Mouse (Mus musculus) MEL (cell line): ENCODE data around the gene Tmed9. TPM values are rescaled to one million over a fixed set of nuclear protein-coding genes. Genes with fewer than 3 reads are reported as not detected.
"Not testable (repeated sequence)": the region's sequence is repeated elsewhere in the genome, so short reads cannot be mapped to it uniquely, and the experiment has no call there.

Source experiments
- DNase-seq: peaks from one replicate; pipeline ENCODE4 v3.0.0; 2011; ENCODE audit warnings: low read depth, low spot score
- H3K27ac ChIP-seq: 2 replicates; pipeline ENCODE4 v1.5.1; 2012; ENCODE audit warnings: low read depth, mild to moderate bottlenecking, control low read depth, low read length, moderate library complexity; ENCODE audit not compliant: control insufficient read depth
- H3K27me3 ChIP-seq, 2 experiments: fragments of 150-350 bp in 1 of 2; sonication (generic) in 1 of 2; 2 replicates each; pipeline ENCODE4 v1.6.1; 2012; ENCODE audit warnings: low read length in 2 of 2, mild to moderate bottlenecking in 2 of 2, improper control_type of control experiment in 1 of 2, moderate library complexity in 1 of 2; ENCODE audit not compliant: insufficient read depth in 2 of 2, control insufficient read depth in 1 of 2
- H3K36me3 ChIP-seq, 2 experiments: 2 replicates each; pipeline ENCODE4 v1.6.1; 2012 to 2014; ENCODE audit warnings: low read length in 2 of 2, improper control_type of control experiment in 1 of 2, inconsistent platforms in 1 of 2, mild to moderate bottlenecking in 1 of 2; ENCODE audit not compliant: insufficient read depth in 2 of 2, control insufficient read depth in 1 of 2
- H3K4me1 ChIP-seq, 2 experiments: fragments of 150-350 bp in 1 of 2; sonication (generic) in 1 of 2; 2 replicates each; pipeline ENCODE4 v1.6.1; 2012; ENCODE audit warnings: low read length in 2 of 2, improper control_type of control experiment in 1 of 2, mild to moderate bottlenecking in 1 of 2; ENCODE audit not compliant: insufficient read depth in 2 of 2, control insufficient read depth in 1 of 2
- H3K4me3 ChIP-seq, 2 experiments: fragments of 150-350 bp in 1 of 2; sonication (generic) in 1 of 2; 2 replicates each; pipeline ENCODE4 v1.5.1; 2012; ENCODE audit warnings: low read depth in 2 of 2, low read length in 2 of 2, mild to moderate bottlenecking in 2 of 2, moderate library complexity in 2 of 2, control low read depth in 1 of 2, improper control_type of control experiment in 1 of 2; ENCODE audit not compliant: control insufficient read depth in 1 of 2, insufficient read depth in 1 of 2
- H3K79me2 ChIP-seq: 2 replicates; pipeline ENCODE4 v1.6.1; 2012; ENCODE audit warnings: mild to moderate bottlenecking, low read length, moderate library complexity; ENCODE audit not compliant: control insufficient read depth, poor library complexity, insufficient read depth
- H3K9ac ChIP-seq: 2 replicates; pipeline ENCODE4 v1.6.1; 2012; ENCODE audit warnings: low read depth, mild to moderate bottlenecking, control low read depth, low read length, moderate library complexity; ENCODE audit not compliant: control insufficient read depth, poor library complexity, severe bottlenecking
- H3K9me3 ChIP-seq: fragments of 150-350 bp; sonication (generic); replicated peaks from 2 replicates; pipeline ENCODE4 v1.6.1; 2012; ENCODE audit warnings: mild to moderate bottlenecking, low read length, improper control_type of control experiment, moderate library complexity; ENCODE audit not compliant: insufficient read depth
- E2F4 ChIP-seq: IDR thresholded peaks from 2 replicates; pipeline ENCODE4 v1.6.1; 2011; ENCODE audit warnings: low read depth, low read length, improper control_type of control experiment, borderline replicate concordance
- ELF1 ChIP-seq: IDR thresholded peaks from 2 replicates; pipeline ENCODE4 v1.6.1; 2014; ENCODE audit warnings: low read depth, mild to moderate bottlenecking, inconsistent platforms, low read length, improper control_type of control experiment, moderate library complexity
- EP300 ChIP-seq, 2 experiments: IDR thresholded peaks; 2 replicates each; pipeline ENCODE4 v1.6.1; 2011; ENCODE audit warnings: improper control_type of control experiment in 2 of 2, low read length in 2 of 2, low read depth in 1 of 2, mild to moderate bottlenecking in 1 of 2
- ETS1 ChIP-seq: IDR thresholded peaks from 2 replicates; pipeline ENCODE4 v1.6.1; 2012; ENCODE audit warnings: low read depth, mild to moderate bottlenecking, inconsistent platforms, low read length, improper control_type of control experiment, moderate library complexity
- GABPA ChIP-seq: IDR thresholded peaks from 2 replicates; pipeline ENCODE4 v1.6.1; 2012; ENCODE audit warnings: low read depth, mild to moderate bottlenecking, inconsistent platforms, low read length, improper control_type of control experiment, moderate library complexity
- GATA1 ChIP-seq: IDR thresholded peaks from 2 replicates; pipeline ENCODE4 v1.6.1; 2011; ENCODE audit warnings: low read depth, low read length, improper control_type of control experiment
- HCFC1 ChIP-seq: IDR thresholded peaks from 2 replicates; pipeline ENCODE4 v1.6.1; 2012; ENCODE audit warnings: low read depth, mild to moderate bottlenecking, inconsistent platforms, low read length, improper control_type of control experiment, moderate library complexity
- KAT2A ChIP-seq: conservative IDR thresholded peaks from 2 replicates; pipeline ENCODE4 v1.6.1; 2012; ENCODE audit warnings: low read depth, low read length, improper control_type of control experiment, inconsistent platforms
- MAX ChIP-seq: IDR thresholded peaks from 2 replicates; pipeline ENCODE4 v1.6.1; 2011; ENCODE audit warnings: low read length, improper control_type of control experiment
- MEF2A ChIP-seq: IDR thresholded peaks from 2 replicates; pipeline ENCODE4 v1.6.1; 2014; ENCODE audit warnings: low read depth, mild to moderate bottlenecking, inconsistent platforms, low read length, improper control_type of control experiment; ENCODE audit not compliant: poor library complexity, insufficient replicate concordance, severe bottlenecking; ENCODE audit errors: extremely low read depth
- MXI1 ChIP-seq: IDR thresholded peaks from 2 replicates; pipeline ENCODE4 v1.6.1; 2011; ENCODE audit warnings: mild to moderate bottlenecking, low read depth, low read length, improper control_type of control experiment
- MYB ChIP-seq: IDR thresholded peaks from 2 replicates; pipeline ENCODE4 v1.6.1; 2011; ENCODE audit warnings: mild to moderate bottlenecking, low read depth, low read length, improper control_type of control experiment
- POLR2A ChIP-seq, 2 experiments: IDR thresholded peaks; 2 replicates each; pipeline ENCODE4 v1.6.1; 2011 to 2012; ENCODE audit warnings: low read length in 2 of 2, mild to moderate bottlenecking in 2 of 2, control low read depth in 1 of 2, improper control_type of control experiment in 1 of 2, low read depth in 1 of 2, moderate library complexity in 1 of 2; ENCODE audit not compliant: control insufficient read depth in 1 of 2, insufficient read depth in 1 of 2, poor library complexity in 1 of 2
- POLR2AphosphoS2 ChIP-seq: IDR thresholded peaks from 2 replicates; pipeline ENCODE4 v1.6.1; 2011; ENCODE audit warnings: low read length, improper control_type of control experiment
- RCOR1 ChIP-seq: IDR thresholded peaks from 2 replicates; pipeline ENCODE4 v1.6.1; 2012; ENCODE audit warnings: low read depth, mild to moderate bottlenecking, inconsistent platforms, low read length, improper control_type of control experiment
- TBP ChIP-seq: IDR thresholded peaks from 2 replicates; pipeline ENCODE4 v1.8.0; 2011; ENCODE audit warnings: low read depth, low read length, improper control_type of control experiment
- USF2 ChIP-seq, 2 experiments: IDR thresholded peaks; 2 replicates each; pipeline ENCODE4 v1.6.1; 2011 to 2012; ENCODE audit warnings: improper control_type of control experiment in 2 of 2, low read length in 2 of 2, borderline replicate concordance in 1 of 2, inconsistent platforms in 1 of 2, low read depth in 1 of 2, mild to moderate bottlenecking in 1 of 2; ENCODE audit not compliant: insufficient read depth in 1 of 2
- ZC3H11A ChIP-seq: IDR thresholded peaks from 2 replicates; pipeline ENCODE4 v1.6.1; 2012; ENCODE audit warnings: low read depth, mild to moderate bottlenecking, inconsistent platforms, low read length, improper control_type of control experiment
- ZMIZ1 ChIP-seq: IDR thresholded peaks from 2 replicates; pipeline ENCODE4 v1.6.1; 2012; ENCODE audit warnings: low read depth, mild to moderate bottlenecking, inconsistent platforms, low read length, improper control_type of control experiment, moderate library complexity
- ZNF384 ChIP-seq: IDR thresholded peaks from 2 replicates; pipeline ENCODE4 v1.6.1; 2012; ENCODE audit warnings: low read depth, mild to moderate bottlenecking, inconsistent platforms, low read length, improper control_type of control experiment
- polyA plus RNA-seq, 2 experiments: library from polyadenylated mRNA; stranded (reverse) in 1 of 2; unstranded in 1 of 2; fragments of >175 nt in 1 of 2; fragments of >200 nt in 1 of 2; gene quantifications; 2 replicates each; pipeline versions ENCODE4 v1.2.1 to v1.2.4; 2012; ENCODE audit warnings: low replicate concordance in 2 of 2, low read depth in 1 of 2; ENCODE audit not compliant: insufficient read length in 2 of 2, insufficient read depth in 1 of 2, missing spikeins in 1 of 2
- total RNA-seq: library from RNA; depleted of rRNA; stranded (reverse); fragments of 300-350 nt; gene quantifications from 2 replicates; pipeline ENCODE4 v1.2.3, GENCODE M21; 2012

Tmed9 gene
- total and polyA plus RNA-seq, 3 experiments, result 218 to 222 TPM; not detected in 1

DNA sequence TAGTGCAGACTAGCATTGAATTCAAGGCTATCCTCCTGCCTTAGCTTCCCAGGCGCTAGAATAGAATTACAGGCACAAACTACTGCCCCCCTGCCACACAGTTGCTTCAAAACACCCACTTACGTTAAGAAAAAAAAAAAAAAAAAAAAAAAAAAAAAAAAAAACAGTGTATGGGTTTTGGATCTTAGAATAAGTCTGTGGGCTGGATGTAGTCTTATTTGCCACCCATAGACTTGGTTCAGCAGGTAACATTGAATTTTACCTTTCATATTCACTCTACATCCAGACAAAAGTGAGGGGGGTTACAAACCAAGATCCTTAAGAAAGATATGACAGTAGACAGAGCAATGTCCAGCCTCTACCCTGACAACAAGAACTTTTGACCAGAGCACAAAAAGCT, 5.6 kb upstream of the Tmed9 start:
- Histone ChIP-seq H3K9me3 (no peaks in the 10 kb centered on the region), H3K27ac (no peak overlapping the region), H3K36me3 (peaks cover 3 to 13% of the 10 kb centered on the region in 2 experiments; a peak in 2 of 4 replicates), H3K27me3 (no peaks in the 10 kb centered on the region), H3K9ac (no peak overlapping the region), H3K79me2 (peaks cover 20% of the 10 kb centered on the region), H3K4me1 (peaks cover 0 to 17% of the 10 kb centered on the region in 2 experiments; a peak in 3 of 4 replicates), H3K4me3 (no peak overlapping the region)
- no peak for DNase-seq
- peak; percentile 61 for TF ChIP-seq ZNF384
- TF ChIP-seq GATA1, result no peak
- TF ChIP-seq POLR2AphosphoS2, result no peak
- TF ChIP-seq EP300 (IDR thresholded peaks at IDR 0.05; ENCODE audit: low read depth in 1 of 2, low read length in 2 of 2), result no peak

DNA sequence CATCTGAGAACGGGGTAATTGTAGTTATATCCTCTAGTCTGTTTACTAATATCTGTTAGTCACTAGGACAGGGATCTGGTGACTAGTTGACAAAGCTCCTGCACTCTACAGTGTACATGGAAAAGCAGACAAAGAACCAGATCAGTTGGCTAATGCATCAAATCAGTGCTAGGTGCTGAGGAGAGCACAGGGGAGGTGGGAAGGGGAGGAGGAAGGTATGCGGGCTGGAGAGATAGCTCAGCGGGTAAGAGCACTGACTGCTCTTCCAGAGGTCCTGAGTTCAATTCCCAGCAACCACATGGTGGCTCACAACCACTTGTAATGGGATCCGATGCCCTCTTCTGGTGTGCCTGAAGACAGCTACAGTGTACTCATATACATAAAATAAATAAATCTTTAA, 5.0 kb upstream of the Tmed9 start:
- not testable (repeated sequence) for DNase-seq, H3K4me3 ChIP-seq

DNA sequence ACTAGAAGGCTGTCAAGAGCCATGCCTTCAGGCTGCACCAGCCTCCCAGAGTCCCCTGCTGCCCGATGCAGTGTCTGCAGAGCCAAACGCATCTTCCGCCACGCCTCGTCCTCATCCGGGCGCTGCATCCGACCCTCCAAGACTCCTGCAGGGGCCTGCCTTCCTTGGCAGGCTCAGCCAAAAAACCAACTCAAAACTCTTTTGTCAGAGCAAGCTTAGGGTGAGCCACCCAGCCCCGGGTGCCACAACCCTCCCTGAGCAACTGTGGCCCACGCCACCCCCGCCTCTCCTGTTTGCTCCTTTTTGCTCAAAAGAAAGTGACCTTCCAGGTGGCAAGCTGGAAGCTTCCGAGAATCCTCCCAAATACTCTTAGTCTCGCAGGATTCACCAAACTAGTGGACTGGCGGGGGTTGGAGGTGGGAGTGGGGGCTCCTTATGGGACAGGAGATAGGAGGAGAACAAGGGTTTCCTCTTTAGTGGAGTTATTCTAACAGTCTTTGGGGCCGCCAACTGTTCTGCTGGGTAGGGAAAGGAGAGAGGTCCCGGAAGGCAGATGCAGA, 3.7 kb upstream of the Tmed9 start:
- H3K36me3 ChIP-seq, result peaks cover 3 to 13% of the 10 kb centered on the region in 2 experiments; a peak in 2 of 4 replicates
- H3K27ac ChIP-seq, result no peak overlapping the region

More for the DNA sequence above, 5.0 kb upstream of the Tmed9 start:
- Histone ChIP-seq H3K4me1 (peaks cover 0 to 17% of the 10 kb centered on the region in 2 experiments; a peak in 3 of 4 replicates), H3K79me2 (peaks cover 20% of the 10 kb centered on the region), H3K36me3 (peaks cover 3 to 13% of the 10 kb centered on the region in 2 experiments; a peak in 2 of 4 replicates)
- H3K9me3 ChIP-seq, H3K27me3 ChIP-seq, H3K27ac ChIP-seq, H3K9ac ChIP-seq: not testable (repeated sequence)

More for the DNA sequence above, 3.7 kb upstream of the Tmed9 start:
- Histone ChIP-seq H3K9me3 (no peaks in the 10 kb centered on the region), H3K27me3 (no peaks in the 10 kb centered on the region)
- TF ChIP-seq E2F4 (no peak), MXI1 (no peak), GABPA (no peak), ZMIZ1 (no peak), HCFC1 (no peak), MAX (no peak), KAT2A (no peak), ELF1 (no peak), RCOR1 (no peak), MYB (no peak), ETS1 (no peak), ZNF384 (no peak), TBP (no peak), POLR2A (IDR thresholded peaks at IDR 0.05; ENCODE audit: control insufficient read depth in 1 of 2, insufficient read depth in 1 of 2, low read depth in 1 of 2, low read length in 2 of 2, poor library complexity in 1 of 2) (no peak), MEF2A (no peak), EP300 (IDR thresholded peaks at IDR 0.05; ENCODE audit: low read depth in 1 of 2, low read length in 2 of 2) (no peak), ZC3H11A (no peak), USF2 (IDR thresholded peaks at IDR 0.05; ENCODE audit: borderline replicate concordance in 1 of 2, insufficient read depth in 1 of 2, low read depth in 1 of 2, low read length in 2 of 2) (no peak)
- TF ChIP-seq, all 39 proteins: peak for 0
- peaks cover 0 to 17% of the 10 kb centered on the region in 2 experiments; a peak in 3 of 4 replicates for H3K4me1 ChIP-seq
- peak overlapping the region; percentile 97 to 99 for H3K4me3 ChIP-seq
- H3K79me2 ChIP-seq, result peaks cover 19% of the 10 kb centered on the region
- peak overlapping the region; percentile 98 for H3K9ac ChIP-seq
- DNase-seq, result no peak
